Comparison of ENCODE assay signal across 38 mouse cellular contexts in the genomic region with DNA sequence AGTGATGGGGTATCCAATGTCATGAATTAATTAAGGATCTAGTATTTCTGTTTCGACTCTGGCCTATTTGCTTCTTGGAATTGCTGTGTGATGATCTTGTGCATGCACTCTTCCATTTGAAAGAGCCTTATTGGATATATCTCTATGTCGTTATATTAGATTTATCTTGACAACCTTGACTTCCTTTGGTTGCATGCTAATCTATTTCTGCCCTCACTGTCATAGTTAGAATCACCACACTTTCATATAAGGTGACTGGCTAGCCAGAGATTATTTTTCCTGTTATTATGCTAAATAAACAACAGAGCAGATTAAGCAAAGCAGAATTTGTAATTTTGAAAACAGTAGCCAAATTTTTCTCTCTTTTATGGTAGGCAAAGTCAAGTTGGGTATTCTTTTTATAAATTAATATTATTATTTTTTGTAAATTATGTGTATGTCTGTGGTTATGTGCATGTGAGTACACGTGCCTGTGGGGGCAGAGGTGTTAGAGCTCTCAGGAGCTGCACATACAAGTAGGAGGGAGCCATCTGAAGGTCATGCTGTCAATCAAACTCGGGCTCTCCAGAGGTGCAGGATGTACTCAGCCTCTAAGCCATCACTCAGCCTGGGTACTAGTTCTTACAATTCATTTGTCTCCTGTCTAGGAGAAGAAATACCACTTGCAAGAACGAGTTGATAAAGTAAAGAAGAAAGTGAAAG. TPM values are rescaled to one million over a fixed set of nuclear protein-coding genes. Genes with fewer than 3 reads are reported as not detected.
"Had no signal": no experiment of that assay in that cellular context is flagged by ENCODE, and none has a peak within 500 bp of the region (broad histone marks: within the 10 kb centered on the region; RNA-seq: fewer than 3 reads in every experiment).

No protein-coding gene starts in this region.

- H3K9ac ChIP-seq: heart, embryonic 12.5 days; hindbrain, embryonic 13.5 days; hindbrain, embryonic 15.5 days; limb, embryonic 12.5 days; liver, embryonic 13.5 days; liver, embryonic 15.5 days had no signal

- H3K9me3 ChIP-seq: heart, embryonic 10.5 days; heart, embryonic 12.5 days; hindbrain, embryonic 13.5 days; hindbrain, embryonic 15.5 days; limb, embryonic 10.5 days; limb, embryonic 12.5 days; liver, embryonic 13.5 days; liver, embryonic 15.5 days had no signal

- DNase-seq: gastrocnemius, adult 2 months; gastrocnemius, postnatal 10 days; gastrocnemius, postnatal 25 days; heart, adult 2 months; heart, postnatal 10 days; kidney, adult 18-20 months; kidney, adult 8-10 months; kidney, postnatal 10 days; kidney, postnatal 25 days; kidney, postnatal 4 days; liver; liver, embryonic 13.5 days had no signal

- H3K4me2 ChIP-seq: heart, embryonic 12.5 days; hindbrain, embryonic 13.5 days; hindbrain, embryonic 15.5 days; limb, embryonic 12.5 days; liver, embryonic 11.5 days; liver, embryonic 13.5 days; liver, embryonic 15.5 days had no signal

- H3K27ac ChIP-seq: gastrocnemius, adult 2 months; heart, adult 2 months; heart, embryonic 10.5 days; hindbrain, embryonic 13.5 days; hindbrain, embryonic 15.5 days; hindbrain, postnatal 0 days; layer of hippocampus, adult 2 months; left cerebral cortex, adult 2 months; limb, embryonic 10.5 days; limb, embryonic 12.5 days; liver, embryonic 13.5 days; liver, embryonic 15.5 days had no signal

- H3K4me1 ChIP-seq: hindbrain, embryonic 13.5 days; hindbrain, embryonic 15.5 days; limb, embryonic 10.5 days; limb, embryonic 12.5 days had no signal

- H3K4me3 ChIP-seq: gastrocnemius, adult 2 months; heart, adult 2 months; heart, embryonic 10.5 days; heart, embryonic 12.5 days; hindbrain, embryonic 13.5 days; hindbrain, embryonic 15.5 days; layer of hippocampus, adult 2 months; left cerebral cortex, adult 2 months; limb, embryonic 10.5 days; limb, embryonic 12.5 days; liver, embryonic 13.5 days; liver, embryonic 15.5 days had no signal

- H3K27me3 ChIP-seq: heart, embryonic 12.5 days; hindbrain, embryonic 13.5 days; hindbrain, embryonic 15.5 days; limb, embryonic 12.5 days; liver, embryonic 13.5 days; liver, embryonic 15.5 days had no signal

- ATAC-seq: hindbrain, postnatal 0 days; intestine, embryonic 16.5 days had no signal

RNA-seq across cellular contexts. Expression of a gene that starts 18.1 kb away (rescaled TPM):
- total RNA-seq: gastrocnemius, adult 2 months; gastrocnemius, postnatal 10 days; gastrocnemius, postnatal 25 days; gastrocnemius, postnatal 4 days; hindbrain, postnatal 0 days; layer of hippocampus, adult 2 months; layer of hippocampus, postnatal 10 days; layer of hippocampus, postnatal 25 days; left cerebral cortex, adult 2 months; left cerebral cortex, postnatal 14 days; left cerebral cortex, postnatal 36 days had no signal
- polyA plus RNA-seq: hindbrain, postnatal 0 days had no signal

RNA-seq across cellular contexts. Expression of a gene that starts 26.5 kb away (rescaled TPM):
- total RNA-seq: gastrocnemius, adult 2 months; gastrocnemius, postnatal 10 days; gastrocnemius, postnatal 25 days; gastrocnemius, postnatal 4 days; granulocyte monocyte progenitor cell, adult 5-6 weeks; heart, adult 2 months; heart, postnatal 10 days; heart, postnatal 25 days; hematopoietic stem cell, adult 5-6 weeks; hindbrain, postnatal 0 days; layer of hippocampus, adult 2 months; layer of hippocampus, postnatal 10 days; layer of hippocampus, postnatal 25 days; left cerebral cortex, adult 2 months; left cerebral cortex, postnatal 14 days; left cerebral cortex, postnatal 36 days had no signal
- polyA plus RNA-seq: heart, adult 2 months; heart, embryonic 10.5 days; heart, embryonic 12.5 days; heart, embryonic 14.5 days; heart, embryonic 16.5 days; hindbrain, embryonic 11.5 days; hindbrain, embryonic 13.5 days; kidney, embryonic 14.5 days; kidney, embryonic 16.5 days; limb, embryonic 10.5 days; limb, embryonic 12.5 days; limb, embryonic 14.5 days; liver, embryonic 11.5 days; liver, embryonic 13.5 days; liver, embryonic 15.5 days had no signal
